8 mouse cellular contexts compared by ENCODE assay signal in the genomic region with DNA sequence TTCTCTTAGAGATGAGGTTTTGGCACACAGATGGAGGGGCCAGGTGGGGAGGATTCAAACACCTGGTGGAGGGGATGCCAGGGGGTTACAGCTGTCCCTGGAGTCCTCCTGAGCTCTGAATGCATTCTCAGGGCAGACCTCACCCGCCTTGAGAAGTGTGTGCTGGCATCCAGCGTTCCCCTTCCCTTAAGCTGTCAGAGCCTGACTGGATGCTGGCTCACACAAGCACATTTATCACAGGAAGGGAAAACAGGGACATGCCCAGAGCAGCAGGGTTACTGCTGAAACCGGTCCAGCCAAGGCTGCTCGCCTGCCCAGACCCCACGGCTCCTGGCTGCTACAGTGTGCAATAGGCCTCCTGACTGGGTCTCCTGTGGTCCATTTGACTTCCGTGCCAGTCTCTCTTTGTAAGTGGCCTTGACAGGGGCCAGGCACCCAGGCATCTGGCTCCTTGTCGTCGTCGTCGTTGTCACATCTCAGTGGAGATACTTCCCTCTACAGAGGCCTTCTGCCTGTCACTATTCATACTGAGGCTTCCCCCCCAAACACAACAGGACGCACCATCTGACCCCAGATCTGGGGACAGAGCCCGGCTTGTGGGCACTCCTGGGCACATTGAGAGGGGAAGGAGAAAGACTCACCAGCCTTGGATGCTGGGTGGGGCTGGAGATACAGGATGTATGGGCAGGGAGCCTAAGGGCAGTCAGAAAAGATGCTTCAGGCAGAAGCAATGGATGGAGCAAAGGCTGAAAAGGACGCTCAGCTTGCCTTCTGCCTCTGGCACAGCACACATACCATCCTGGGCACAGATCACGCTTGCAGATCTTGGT. TPM values are rescaled to one million over a fixed set of nuclear protein-coding genes. Genes with fewer than 3 reads are reported as not detected.
DNase-seq lines count a peak whose midpoint lies in the region; ATAC-seq lines count a peak whose summit lies in the region.

No protein-coding gene starts in this region.

- peak; percentile 33 for DNase-seq in kidney, postnatal 10 days
- no peak for DNase-seq in kidney, adult 8-10 months
- no peak for DNase-seq in midbrain, embryonic 10.5 days (ENCODE audit: low spot score)
- peak; percentile 85 for DNase-seq in thymus, postnatal 25 days
- no peak for DNase-seq in right cerebral cortex, postnatal 14 days
- DNase-seq in frontal cortex, postnatal 25 days (ENCODE audit: low spot score in 2 of 2), result no peak

- 37% methylated on average over 14 of the region's 14 CpGs for WGBS in hindbrain, embryonic 15.5 days
- whole genome bisulfite sequencing in midbrain, embryonic 10.5 days, result 73% methylated on average over 14 of the region's 14 CpGs

- peak overlapping the region; percentile 78 for H3K27ac ChIP-seq in hindbrain, embryonic 15.5 days (replicated peaks)
- peak overlapping the region; percentile 55; the same call in 1 of the 2 replicates for H3K27ac ChIP-seq in midbrain, embryonic 10.5 days (replicated peaks)

- H3K9me3 ChIP-seq in hindbrain, embryonic 15.5 days, result no peaks in the 10 kb centered on the region
- no peaks in the 10 kb centered on the region for H3K9me3 ChIP-seq in midbrain, embryonic 10.5 days (replicated peaks)

- peaks cover 38% of the 10 kb centered on the region for H3K4me1 ChIP-seq in hindbrain, embryonic 15.5 days (replicated peaks)
- peaks cover 24% of the 10 kb centered on the region for H3K4me1 ChIP-seq in midbrain, embryonic 10.5 days

- H3K4me3 ChIP-seq in hindbrain, embryonic 15.5 days, result no peak overlapping the region
- peak overlapping the region; percentile 38; the same call in 1 of the 2 replicates for H3K4me3 ChIP-seq in midbrain, embryonic 10.5 days

- H3K27me3 ChIP-seq in hindbrain, embryonic 15.5 days, result no peaks in the 10 kb centered on the region
- peaks cover 70% of the 10 kb centered on the region for H3K27me3 ChIP-seq in midbrain, embryonic 10.5 days (ENCODE audit: low read depth, poor library complexity, severe bottlenecking)

- H3K36me3 ChIP-seq in hindbrain, embryonic 15.5 days, result no peaks in the 10 kb centered on the region
- no peaks in the 10 kb centered on the region for H3K36me3 ChIP-seq in midbrain, embryonic 10.5 days

- H3K4me2 ChIP-seq in hindbrain, embryonic 15.5 days, result peak overlapping the region; percentile 35

- ATAC-seq in erythroblast, adult 5-6 weeks (replicated peaks; ENCODE audit: low FRiP score, poor library complexity, severe bottlenecking), result peak; percentile 27
- peak; percentile 73 for ATAC-seq in hindbrain, embryonic 15.5 days (ENCODE audit: low FRiP score, low read depth)

- peak overlapping the region; percentile 32; the same call in 1 of the 2 replicates for H3K9ac ChIP-seq in hindbrain, embryonic 15.5 days

RNA-seq across cellular contexts. Expression of gene Cbfa2t3, which starts 22.1 kb away (rescaled TPM):
- total RNA-seq in erythroblast, adult 5-6 weeks (2015; ENCODE audit: low replicate concordance), result 10.9 and 13.1 TPM in 2 replicates
- 10.9 and 13.8 TPM in 2 replicates for total RNA-seq in erythroblast, adult 5-6 weeks (2017; ENCODE audit: low replicate concordance)
- 19.1 and 21.2 TPM in 2 replicates for polyA plus RNA-seq in hindbrain, embryonic 15.5 days (2015; fragmentation: Nextera tagmentation; extraction: Ambion mirVana)
- 1.9 and 3.4 TPM in 2 replicates for polyA plus RNA-seq in midbrain, embryonic 10.5 days (2016; fragmentation: Nextera tagmentation; extraction: Ambion mirVana)

RNA-seq across cellular contexts. Expression of gene Acsf3, which starts 54.3 kb away (rescaled TPM):
- 3.3 TPM in 1 of 2 replicates, not detected in the other for total RNA-seq in erythroblast, adult 5-6 weeks (2015; ENCODE audit: low replicate concordance)
- total RNA-seq in erythroblast, adult 5-6 weeks (2017; ENCODE audit: low replicate concordance), result 1.7 and 5.2 TPM in 2 replicates
- 15.6 and 17.1 TPM in 2 replicates for polyA plus RNA-seq in hindbrain, embryonic 15.5 days (2015; fragmentation: Nextera tagmentation; extraction: Ambion mirVana)
- 17.8 and 18.6 TPM in 2 replicates for polyA plus RNA-seq in midbrain, embryonic 10.5 days (2016; fragmentation: Nextera tagmentation; extraction: Ambion mirVana)

Comparison
In these comparisons a context has a peak if more than half of its experiments do, and no peak if none do; other contexts are left out.
1. DNase-seq: peak in kidney, postnatal 10 days (single experiment) and thymus, postnatal 25 days (single experiment); none in kidney, adult 8-10 months (0 of 2), midbrain, embryonic 10.5 days (single experiment), right cerebral cortex, postnatal 14 days (single experiment) and frontal cortex, postnatal 25 days (0 of 2).